Mouse (Mus musculus) ovary, postnatal 10 days (tissue): Measurements from ENCODE around the gene Zfp277.

Source experiments
- DNase-seq: peaks from one replicate; pipeline ENCODE4 v3.0.0; 2022; ENCODE audit warnings: low spot score

The Zfp277 gene

GRCm38 (mm10) chr12:40348251-40348650 is 97.5 kb downstream of the Zfp277 start:
- no peak for DNase-seq

- DNase-seq, result no peak
These were observed 98.5 kb downstream of the Zfp277 start for GRCm38 (mm10) chr12:40347060-40347698.

- no peak for DNase-seq
These were observed 104.3 kb downstream of the Zfp277 start for GRCm38 (mm10) chr12:40341443-40341842.

GRCm38 (mm10) chr12:40335303-40335702 is 110.4 kb downstream of the Zfp277 start:
- no peak for DNase-seq

- no peak for DNase-seq
These were observed 114.2 kb downstream of the Zfp277 start for GRCm38 (mm10) chr12:40331467-40331866.

- DNase-seq, result no peak
These were observed 118.6 kb downstream of the Zfp277 start for GRCm38 (mm10) chr12:40327012-40327660.

GRCm38 (mm10) chr12:40325582-40325981 is 120.1 kb downstream of the Zfp277 start:
- DNase-seq, result no peak

GRCm38 (mm10) chr12:40324819-40325218 is 120.9 kb downstream of the Zfp277 start:
- no peak for DNase-seq

GRCm38 (mm10) chr12:40315146-40315545 is 130.6 kb downstream of the Zfp277 start:
- DNase-seq, result no peak

- no peak for DNase-seq
These were observed 141.7 kb downstream of the Zfp277 start for GRCm38 (mm10) chr12:40303960-40304359.

- no peak for DNase-seq
These were observed 147.1 kb downstream of the Zfp277 start for GRCm38 (mm10) chr12:40298636-40299035.

GRCm38 (mm10) chr12:40286539-40286938 is 159.2 kb downstream of the Zfp277 start:
- DNase-seq, result no peak

- no peak for DNase-seq
These were observed 164.9 kb downstream of the Zfp277 start for GRCm38 (mm10) chr12:40280596-40281325.

- no peak for DNase-seq
These were observed 168.1 kb downstream of the Zfp277 start for GRCm38 (mm10) chr12:40277581-40277980.

GRCm38 (mm10) chr12:40274931-40275330 is 170.8 kb downstream of the Zfp277 start:
- no peak for DNase-seq

GRCm38 (mm10) chr12:40273339-40273738 is 172.4 kb downstream of the Zfp277 start:
- no peak for DNase-seq

- no peak for DNase-seq
These were observed 173.0 kb downstream of the Zfp277 start for GRCm38 (mm10) chr12:40272710-40273109.

- no peak for DNase-seq
These were observed 177.4 kb downstream of the Zfp277 start for GRCm38 (mm10) chr12:40268313-40268712.
